Mouse (Mus musculus): ENCODE data around the gene Gpx4.

DNA sequence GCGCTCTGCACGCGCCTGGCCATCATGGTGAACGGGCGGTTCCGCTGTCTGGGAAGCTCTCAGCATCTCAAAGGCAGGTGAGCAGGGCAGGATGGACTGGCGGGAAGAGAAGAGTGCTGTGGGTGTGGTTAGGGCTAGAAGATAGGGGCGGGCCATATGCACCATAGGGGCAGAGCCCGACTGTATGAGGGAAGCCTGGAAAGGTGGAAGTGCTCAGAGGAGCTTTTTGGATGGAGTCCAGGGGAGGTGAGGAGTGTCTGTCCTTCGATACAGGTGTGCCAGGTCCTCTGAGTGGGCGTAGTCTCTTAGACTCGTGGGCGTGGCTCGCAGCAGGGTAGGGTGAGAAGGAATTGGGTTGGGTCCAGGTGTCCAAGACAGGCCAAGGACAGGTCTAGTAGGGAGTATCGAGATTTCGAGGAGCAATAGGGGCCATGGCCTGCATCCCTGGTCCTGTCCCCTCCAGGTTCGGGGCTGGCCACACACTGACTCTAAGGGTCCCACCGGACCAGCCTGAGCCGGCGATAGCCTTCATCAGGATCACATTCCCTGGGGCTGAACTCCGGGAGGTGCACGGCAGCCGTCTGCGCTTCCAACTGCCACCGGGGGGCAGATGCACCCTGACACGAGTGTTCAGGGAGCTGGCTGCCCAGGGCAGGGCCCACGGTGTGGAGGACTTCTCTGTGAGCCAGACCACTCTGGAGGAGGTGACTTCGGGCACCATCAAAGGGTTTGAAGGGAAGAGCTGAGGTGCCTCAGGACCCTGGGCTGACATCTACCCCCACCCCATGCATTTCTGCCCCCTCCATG is 32.3 kb upstream of the Gpx4 start:
- TF ChIP-seq CTCF (IDR thresholded peaks at IDR 0.05; ENCODE audit: borderline replicate concordance, extremely low read depth, insufficient read depth, insufficient read length), result no peak
- TF ChIP-seq POLR2A (IDR thresholded peaks at IDR 0.05; ENCODE audit: borderline replicate concordance, extremely low read depth, insufficient read depth, insufficient read length, poor library complexity, severe bottlenecking), result no peak

Measured in brain, embryonic 14.5 days (tissue).